Mouse (Mus musculus) liver, adult 2 months (tissue): Measurements from ENCODE around the gene Tbc1d30.

Experiments used
- CTCF ChIP-seq: fragments of 200-500 bp; IDR thresholded peaks from 2 replicates; pipeline ENCODE4 v1.5.1; 2011; ENCODE audit warnings: low read depth, low read length, control low read depth
- POLR2A ChIP-seq: fragments of 200-500 bp; IDR thresholded peaks from 2 replicates; pipeline ENCODE4 v1.6.1; 2011; ENCODE audit warnings: low read length, control low read depth; ENCODE audit not compliant: insufficient read depth; ENCODE audit errors: extremely low read depth

DNA sequence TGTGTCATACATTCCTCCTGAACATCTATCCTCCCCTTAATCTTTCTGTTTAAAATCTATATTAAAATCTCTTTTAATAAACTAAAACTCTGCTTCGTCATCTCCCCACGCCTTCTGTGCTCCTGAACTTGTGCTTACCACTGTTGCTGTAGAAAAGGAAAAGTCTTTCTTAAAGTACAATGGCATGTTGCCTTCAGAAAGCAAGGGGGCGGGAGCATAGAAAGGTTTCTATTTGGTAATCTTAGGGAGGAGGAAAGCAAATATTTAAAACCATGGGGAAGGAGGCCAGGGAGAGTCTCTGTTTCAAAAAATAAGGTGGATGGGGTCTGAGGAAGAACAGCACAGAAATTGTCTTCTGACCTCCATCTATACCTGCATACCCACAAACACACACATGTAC, 38.0 kb downstream of the Tbc1d30 start:
- TF ChIP-seq POLR2A: no peak
- no peak for TF ChIP-seq CTCF
